Mouse (Mus musculus) heart, adult 2 months (tissue): ENCODE results near the gene Lmtk2.

Experiments
- CTCF ChIP-seq: fragments of 200-600 bp; IDR thresholded peaks from 2 replicates; pipeline ENCODE4 v1.8.1; 2022; ENCODE audit warnings: antibody characterized with exemption, mild to moderate bottlenecking, moderate library complexity
- EP300 ChIP-seq: fragments of 200-500 bp; IDR thresholded peaks from 2 replicates; pipeline ENCODE4 v1.6.1; 2011; ENCODE audit warnings: low read depth, low read length, control low read depth; ENCODE audit not compliant: insufficient read depth

DNA sequence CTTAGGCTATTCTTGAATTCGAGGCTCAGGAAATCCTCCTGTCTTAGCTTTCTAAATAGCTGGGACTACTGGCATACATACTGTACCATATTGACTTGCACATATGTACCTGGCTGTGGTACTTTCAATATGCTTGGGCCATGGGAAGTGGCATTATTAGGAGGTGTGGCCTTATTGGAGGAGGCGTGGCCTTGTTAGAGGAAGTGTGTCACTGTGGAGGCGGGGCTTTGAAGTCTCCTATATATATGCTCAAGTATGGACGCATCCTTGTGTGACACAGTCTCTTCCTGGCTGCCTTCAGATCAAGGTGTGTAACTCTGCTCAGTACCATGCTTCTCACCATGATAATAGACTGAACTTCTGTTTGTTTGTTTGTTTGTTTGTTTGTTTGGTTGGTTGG, 18.0 kb downstream of the Lmtk2 start:
- no peak for TF ChIP-seq EP300
- no peak for TF ChIP-seq CTCF
